Mouse (Mus musculus) ES-E14 (cell line): Measurements from ENCODE around the gene Col4a4.

Experiments
- HCFC1 ChIP-seq: IDR thresholded peaks from 2 replicates; pipeline ENCODE4 v1.6.1; 2012; ENCODE audit warnings: low read length, inconsistent platforms, borderline replicate concordance; ENCODE audit not compliant: insufficient read depth
- ZC3H11A ChIP-seq: IDR thresholded peaks from 2 replicates; pipeline ENCODE4 v1.6.1; 2012; ENCODE audit warnings: low read depth, mild to moderate bottlenecking, inconsistent platforms, low read length, borderline replicate concordance

GRCm38 (mm10) chr1:82586713-82587399 is at the start of gene Col4a4, which contains the start of gene Col4a3:
- TF ChIP-seq HCFC1 (no peak), ZC3H11A (no peak)
